Mouse (Mus musculus) mature B cell (primary cell): ENCODE data around the gene Ssb.

Experiments used
- in situ Hi-C: fragments of 300-500 bp; cut with MboI; formaldehyde crosslinking; loops from 2 replicates; pipeline ENCODE4 v1.14.3; 2019

The Ssb gene

GRCm38 (mm10) chr2:69861485-69862091, at the start of gene Ssb:
TSS of gene Ssb (plus strand) at chr2:69861562.
- in situ Hi-C loops, result no loop called here

DNA sequence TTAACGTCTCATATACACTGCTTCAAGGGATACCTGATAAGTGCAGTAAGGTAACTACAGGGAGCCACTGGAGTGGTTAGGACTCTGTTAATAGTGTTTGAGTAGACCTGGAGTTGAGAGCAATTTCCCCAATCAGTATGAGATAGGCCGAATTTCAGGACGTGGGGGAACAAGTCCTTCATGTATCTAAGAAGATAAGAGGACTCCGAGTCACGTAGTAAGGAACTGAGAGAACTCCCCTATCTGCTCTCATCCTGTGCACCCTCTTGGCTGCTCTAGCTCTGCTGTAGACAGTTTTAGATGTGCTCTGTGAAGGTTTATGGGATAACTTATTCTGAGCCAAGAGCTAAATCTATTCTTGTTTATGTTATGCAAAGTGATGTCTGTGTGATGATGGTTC, 44.8 kb upstream of the Ssb start:
- in situ Hi-C loops, result no loop called here

- in situ Hi-C loops, result no loop called here
Measured at GRCm38 (mm10) chr2:69818350-69819085, 42.8 kb upstream of the Ssb start.

DNA sequence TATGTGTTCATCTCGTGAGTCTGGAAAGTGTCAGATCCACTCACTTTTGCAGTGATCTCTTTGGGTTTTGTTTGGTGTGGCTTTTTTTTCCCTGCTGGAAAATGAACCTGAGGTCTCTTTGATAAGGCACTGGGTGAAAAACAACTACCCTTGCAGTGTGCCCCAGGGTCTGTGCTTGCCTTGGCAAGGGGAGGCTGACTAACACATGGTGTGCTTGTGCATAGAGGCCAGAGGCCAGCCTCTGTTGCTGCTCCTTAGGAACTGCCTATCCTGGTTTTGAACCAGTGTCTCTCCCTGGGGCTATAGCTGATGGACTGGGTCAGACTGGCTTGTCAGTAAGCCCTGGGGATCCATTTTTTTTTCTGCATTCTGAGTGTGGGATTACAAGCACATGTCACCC, 41.2 kb upstream of the Ssb start:
- in situ Hi-C loops, result no loop called here

- in situ Hi-C loops, result no loop called here
Measured at GRCm38 (mm10) chr2:69821711-69822110, 39.7 kb upstream of the Ssb start, which contains the start of gene Klhl23. TSS of gene Klhl23 (plus strand) at chr2:69821944.

- in situ Hi-C loops, result no loop called here
Measured at GRCm38 (mm10) chr2:69822361-69823128, 38.8 kb upstream of the Ssb start.

GRCm38 (mm10) chr2:69823129-69823677, 38.2 kb upstream of the Ssb start:
- in situ Hi-C loops, result no loop called here

GRCm38 (mm10) chr2:69825898-69826297, 35.5 kb upstream of the Ssb start:
- in situ Hi-C loops, result no loop called here

- in situ Hi-C loops, result no loop called here
Measured at GRCm38 (mm10) chr2:69826380-69826779, 35.0 kb upstream of the Ssb start.

GRCm38 (mm10) chr2:69828031-69828430, 33.3 kb upstream of the Ssb start:
- in situ Hi-C loops, result no loop called here

DNA sequence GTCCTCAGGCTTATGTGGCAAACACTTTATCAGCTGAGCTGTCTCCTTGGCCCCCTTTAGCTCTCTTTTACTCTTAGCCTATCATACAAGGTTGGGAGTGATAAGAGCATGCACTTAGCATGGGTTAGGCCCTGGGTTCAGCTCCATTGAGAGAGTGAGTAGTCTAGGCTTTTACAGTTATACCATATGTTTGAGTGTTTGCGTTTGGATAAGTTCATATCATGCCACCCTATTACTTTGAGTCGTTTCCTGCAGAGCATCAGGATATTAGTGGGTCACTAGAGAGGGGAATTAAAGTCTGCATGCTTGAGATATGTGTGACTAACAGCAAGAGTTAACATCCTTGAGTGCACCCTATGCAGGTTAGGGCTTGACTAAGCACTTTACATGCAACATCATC, 31.7 kb upstream of the Ssb start:
- in situ Hi-C loops, result no loop called here

DNA sequence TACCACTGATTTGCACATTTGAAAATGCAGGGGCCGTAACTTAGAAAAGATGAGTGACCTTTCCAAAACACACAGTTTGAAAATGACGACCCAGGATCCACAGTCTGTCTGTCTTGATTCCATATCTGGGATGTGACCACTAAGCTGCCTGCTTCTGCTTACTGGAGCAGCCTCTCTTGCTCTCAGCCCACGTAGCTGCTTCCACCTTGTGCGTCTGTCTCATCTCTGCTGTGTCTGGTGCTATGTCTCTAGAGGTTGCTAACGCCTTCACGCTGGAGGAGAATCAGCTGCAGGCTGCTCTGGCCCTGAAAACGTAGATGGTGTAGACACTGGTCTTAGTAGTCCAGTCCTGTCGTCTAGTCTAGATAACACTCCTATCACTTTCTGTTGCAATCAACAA, 31.2 kb upstream of the Ssb start:
- in situ Hi-C loops, result no loop called here

DNA sequence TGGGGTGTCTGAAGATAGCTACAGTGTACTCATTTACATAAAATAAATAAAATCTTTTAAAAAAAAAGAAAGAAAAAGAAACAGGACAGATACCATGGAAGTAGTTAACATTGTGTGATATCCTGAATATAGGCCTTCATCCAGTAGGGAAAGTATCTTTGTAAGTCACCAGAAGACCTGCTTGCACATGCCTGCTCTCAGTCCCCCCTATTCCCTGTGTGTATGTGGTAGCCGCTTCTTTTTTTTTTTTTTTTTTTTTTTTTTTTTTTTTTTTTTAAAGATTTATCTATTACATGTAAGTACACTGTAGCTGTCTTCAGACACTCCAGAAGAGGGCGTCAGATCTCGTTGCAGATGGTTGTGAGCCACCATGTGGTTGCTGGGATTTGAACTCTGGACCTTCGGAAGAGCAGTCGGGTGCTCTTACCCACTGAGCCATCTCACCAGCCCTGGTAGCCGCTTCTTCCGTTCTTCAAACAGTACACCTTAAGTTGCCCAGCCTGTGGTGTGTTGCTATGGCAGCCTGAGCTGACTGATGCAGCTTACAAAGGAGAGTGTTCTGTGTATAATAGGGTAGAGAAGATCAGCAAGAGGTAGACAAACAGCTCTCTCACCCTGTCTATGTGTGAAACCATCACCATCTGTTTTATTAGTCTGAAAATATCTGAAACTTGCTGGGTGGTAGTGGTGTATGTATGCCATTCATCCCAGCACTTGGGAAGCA, 24.0 kb upstream of the Ssb start:
- in situ Hi-C loops, result no loop called here

- in situ Hi-C loops, result no loop called here
Measured at GRCm38 (mm10) chr2:69837996-69838395, 23.4 kb upstream of the Ssb start.

DNA sequence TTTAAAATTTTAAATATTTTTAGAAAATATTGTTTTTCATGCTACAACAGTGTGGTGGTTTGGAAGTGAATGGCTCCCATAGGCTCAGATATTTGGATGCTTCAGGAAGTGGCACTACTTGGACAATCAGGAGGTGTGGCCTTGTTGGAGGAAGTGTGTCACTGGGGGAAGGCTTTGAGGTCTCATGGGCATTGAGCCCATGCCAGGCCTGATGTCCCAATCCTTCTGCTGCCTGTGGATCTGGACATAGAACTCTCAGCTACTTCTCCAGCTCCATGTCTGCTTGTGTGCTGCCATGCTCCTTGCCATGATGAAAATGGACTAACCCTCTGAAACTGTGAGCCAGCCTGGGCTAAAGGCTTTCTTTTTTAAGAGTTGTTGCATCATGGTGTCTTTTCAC, 22.7 kb upstream of the Ssb start:
- in situ Hi-C loops, result no loop called here

- in situ Hi-C loops, result no loop called here
Measured at GRCm38 (mm10) chr2:69840261-69840660, 21.1 kb upstream of the Ssb start.

- in situ Hi-C loops, result no loop called here
Measured at GRCm38 (mm10) chr2:69849215-69849614, 12.1 kb upstream of the Ssb start.

- in situ Hi-C loops, result no loop called here
Measured at GRCm38 (mm10) chr2:69851427-69852058, 9.8 kb upstream of the Ssb start.

- in situ Hi-C loops, result no loop called here
Measured at GRCm38 (mm10) chr2:69856392-69856791, 5.0 kb upstream of the Ssb start.

GRCm38 (mm10) chr2:69857882-69858281, 3.5 kb upstream of the Ssb start:
- in situ Hi-C loops, result no loop called here

DNA sequence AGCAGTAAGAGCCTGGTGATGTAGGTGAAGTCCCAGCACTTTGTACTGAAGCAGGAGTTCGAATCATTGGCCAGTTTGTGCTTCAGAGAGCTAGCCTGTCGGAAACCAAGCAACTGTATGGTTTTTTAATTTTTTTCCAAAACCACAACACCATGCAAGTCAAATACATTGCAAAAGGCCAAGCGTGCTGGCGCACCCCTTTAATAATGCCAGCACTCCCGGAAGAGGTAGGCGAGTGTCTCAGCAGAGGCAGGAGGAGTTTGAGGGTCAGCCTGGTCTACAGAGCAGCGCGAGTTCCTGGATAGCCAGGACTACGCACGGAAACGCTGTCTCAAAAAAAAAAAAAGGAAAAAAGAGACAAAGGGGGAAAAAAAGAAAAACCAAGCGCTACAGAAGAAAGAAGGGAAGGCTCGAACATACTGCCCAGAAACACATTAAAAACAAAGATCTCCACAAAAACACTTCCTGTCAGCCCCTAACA, 350 bp upstream of the Ssb start:
- in situ Hi-C loops, result no loop called here
